ENCODE assay signal across 8 mouse cellular contexts in genomic region chr8:69903063-69903542, GRCm38 (mm10). TPM values are rescaled to one million over a fixed set of nuclear protein-coding genes. Genes with fewer than 3 reads are reported as not detected.
DNase-seq lines count a peak whose midpoint lies in the region; ATAC-seq and TF ChIP-seq lines count a peak whose summit lies in the region.

No protein-coding gene starts in this region.

- peak overlapping the region; percentile 66 for H3K9ac ChIP-seq in embryonic facial prominence, embryonic 15.5 days
- peak overlapping the region; percentile 74 for H3K9ac ChIP-seq in limb, embryonic 14.5 days (ENCODE audit: low read depth, low read length, severe bottlenecking)
- H3K9ac ChIP-seq in midbrain, postnatal 0 days (replicated peaks; ENCODE audit: low read length, poor library complexity, severe bottlenecking) = peak overlapping the region; percentile 77

- no peak for TF ChIP-seq CTCF in bone marrow, adult 2 months (IDR thresholded peaks at IDR 0.05; ENCODE audit: control insufficient read depth, insufficient read depth, low read length)
- no peak for TF ChIP-seq CTCF in midbrain, postnatal 0 days (IDR thresholded peaks at IDR 0.05)

- ATAC-seq in embryonic facial prominence, embryonic 15.5 days (ENCODE audit: insufficient number of reproducible peaks, low FRiP score, low TSS enrichment, low read depth) = peak; percentile 91
- peak; percentile 87 for ATAC-seq in limb, embryonic 14.5 days (ENCODE audit: low FRiP score, low read depth)
- ATAC-seq in midbrain, postnatal 0 days (ENCODE audit: low FRiP score) = peak; percentile 90

- H3K36me3 ChIP-seq in embryonic facial prominence, embryonic 15.5 days = peaks cover 18% of the 10 kb centered on the region
- H3K36me3 ChIP-seq in limb, embryonic 14.5 days (ENCODE audit: control insufficient read depth, insufficient read depth, low read length) = peaks cover 12% of the 10 kb centered on the region
- H3K36me3 ChIP-seq in midbrain, postnatal 0 days (ENCODE audit: insufficient read depth, low read length) = no peaks in the 10 kb centered on the region

- peak overlapping the region; percentile 88 for H3K4me3 ChIP-seq in bone marrow, adult 2 months (replicated peaks; ENCODE audit: control insufficient read depth, low read depth, low read length)
- peak overlapping the region; percentile 79 for H3K4me3 ChIP-seq in embryonic facial prominence, embryonic 15.5 days (replicated peaks)
- peak overlapping the region; percentile 73 for H3K4me3 ChIP-seq in limb, embryonic 14.5 days (replicated peaks; ENCODE audit: low read length)
- H3K4me3 ChIP-seq in midbrain, postnatal 0 days (ENCODE audit: low read depth, low read length) = peak overlapping the region; percentile 72

- H3K9me3 ChIP-seq in embryonic facial prominence, embryonic 15.5 days (replicated peaks) = no peaks in the 10 kb centered on the region
- H3K9me3 ChIP-seq in limb, embryonic 14.5 days (ENCODE audit: control insufficient read depth, low read length) = no peaks in the 10 kb centered on the region
- no peaks in the 10 kb centered on the region for H3K9me3 ChIP-seq in midbrain, postnatal 0 days (ENCODE audit: low read length)

- WGBS in bone marrow, adult 2 months = under 1% methylated on average over 45 of the region's 45 CpGs
- WGBS in embryonic facial prominence, embryonic 15.5 days = under 1% methylated on average over 44 of the region's 45 CpGs
- under 1% methylated on average over 36 of the region's 45 CpGs for WGBS in limb, embryonic 14.5 days
- WGBS in midbrain, postnatal 0 days = 0% methylated on average over 45 of the region's 45 CpGs

- H3K27me3 ChIP-seq in embryonic facial prominence, embryonic 15.5 days = no peaks in the 10 kb centered on the region
- H3K27me3 ChIP-seq in limb, embryonic 14.5 days (ENCODE audit: control insufficient read depth, insufficient read depth, low read length) = no peaks in the 10 kb centered on the region
- no peaks in the 10 kb centered on the region for H3K27me3 ChIP-seq in midbrain, postnatal 0 days (ENCODE audit: insufficient read depth, low read length)

- DNase-seq in 3T3-L1 (ENCODE audit: low read depth, low spot score) = peak; percentile 99
- peak; percentile 98 for DNase-seq in heart, adult 8-10 months (ENCODE audit: low spot score)
- DNase-seq in kidney, adult 9 months = peak; percentile 99
- peak; percentile 100 for DNase-seq in limb, embryonic 14.5 days (ENCODE audit: low spot score)
- DNase-seq in midbrain, postnatal 0 days (ENCODE audit: low spot score) = peak; percentile 100
- DNase-seq in spleen, postnatal 36 days (ENCODE audit: low spot score in 2 of 2) = peak; percentile 97 to 98

- peak overlapping the region; percentile 94 for H3K27ac ChIP-seq in bone marrow, adult 2 months (ENCODE audit: control insufficient read depth, insufficient read depth, low read depth, low read length, poor library complexity)
- H3K27ac ChIP-seq in embryonic facial prominence, embryonic 15.5 days (replicated peaks) = peak overlapping the region; percentile 96
- H3K27ac ChIP-seq in limb, embryonic 14.5 days (replicated peaks; ENCODE audit: low read depth, low read length) = peak overlapping the region; percentile 89
- peak overlapping the region; percentile 90 for H3K27ac ChIP-seq in midbrain, postnatal 0 days (ENCODE audit: low read depth, low read length)

- H3K4me2 ChIP-seq in embryonic facial prominence, embryonic 15.5 days (replicated peaks) = peak overlapping the region; percentile 95
- H3K4me2 ChIP-seq in limb, embryonic 14.5 days (replicated peaks; ENCODE audit: low read depth, low read length, severe bottlenecking) = peak overlapping the region; percentile 93
- H3K4me2 ChIP-seq in midbrain, postnatal 0 days (ENCODE audit: low read depth, low read length, poor library complexity, severe bottlenecking) = peak overlapping the region; percentile 97

- peak; percentile 66; the same call in 1 of the 2 replicates for TF ChIP-seq POLR2A in bone marrow, adult 2 months (IDR thresholded peaks at IDR 0.05; ENCODE audit: borderline replicate concordance, control insufficient read depth, low read depth, low read length)
- TF ChIP-seq POLR2A in limb, embryonic 14.5 days (IDR thresholded peaks at IDR 0.05; ENCODE audit: borderline replicate concordance, extremely low read depth, insufficient read depth, insufficient read length) = peak; percentile 83; the same call in 1 of the 2 replicates

- no peaks in the 10 kb centered on the region; the same call in 1 of the 2 replicates for H3K4me1 ChIP-seq in bone marrow, adult 2 months (ENCODE audit: control insufficient read depth, insufficient read depth, low read length)
- peaks cover 38% of the 10 kb centered on the region for H3K4me1 ChIP-seq in embryonic facial prominence, embryonic 15.5 days
- peaks cover 14% of the 10 kb centered on the region for H3K4me1 ChIP-seq in limb, embryonic 14.5 days (ENCODE audit: control insufficient read depth, insufficient read depth, low read length)
- H3K4me1 ChIP-seq in midbrain, postnatal 0 days (ENCODE audit: insufficient read depth, low read length) = peaks cover 18% of the 10 kb centered on the region; the same call in 1 of the 2 replicates

RNA-seq across cellular contexts. Expression of gene Yjefn3, which starts 0.6 kb away (rescaled TPM):
- not detected in 2 replicates for polyA plus RNA-seq in bone marrow, adult 2 months (2011; ENCODE audit: insufficient read depth, insufficient read length, low replicate concordance, missing spikeins)
- 4.0 and 5.3 TPM in 2 replicates for polyA plus RNA-seq in embryonic facial prominence, embryonic 15.5 days (2015; fragmentation: Nextera tagmentation; extraction: Ambion mirVana)
- total RNA-seq in heart, adult 8-10 months (2022) = 10 to 100 TPM in 3 of 4 experiments, 1 to 10 TPM in 1; 9.5 to 16.7 (median 13.2) TPM
- polyA plus RNA-seq in limb, embryonic 14.5 days (2012; rRNA removed) = 5.4 and 8.6 TPM in 2 replicates
- polyA plus RNA-seq in limb, embryonic 14.5 days (2014; fragmentation: Nextera tagmentation; extraction: Ambion mirVana) = 4.2 and 5.5 TPM in 2 replicates
- 7.6 and 8.0 TPM in 2 replicates for total RNA-seq in midbrain, postnatal 0 days (2014; rRNA removed)
- 13.4 and 15.4 TPM in 2 replicates for polyA plus RNA-seq in midbrain, postnatal 0 days (2015; fragmentation: Nextera tagmentation; extraction: Ambion mirVana)

RNA-seq across cellular contexts. Expression of gene Ndufa13, which starts 0.7 kb away (rescaled TPM):
- polyA plus RNA-seq in bone marrow, adult 2 months (2011; ENCODE audit: insufficient read depth, insufficient read length, low replicate concordance, missing spikeins) = 41.2 and 61.7 TPM in 2 replicates
- polyA plus RNA-seq in embryonic facial prominence, embryonic 15.5 days (2015; fragmentation: Nextera tagmentation; extraction: Ambion mirVana) = 178 and 188 TPM in 2 replicates
- 100 to 1,000 TPM; 373 to 528 (median 455) TPM for total RNA-seq in heart, adult 8-10 months (2022)
- polyA plus RNA-seq in limb, embryonic 14.5 days (2012; rRNA removed) = 85.3 and 97.4 TPM in 2 replicates
- polyA plus RNA-seq in limb, embryonic 14.5 days (2014; fragmentation: Nextera tagmentation; extraction: Ambion mirVana) = 187 and 190 TPM in 2 replicates
- 55.6 and 86.8 TPM in 2 replicates for total RNA-seq in midbrain, postnatal 0 days (2014; rRNA removed)
- 239 and 243 TPM in 2 replicates for polyA plus RNA-seq in midbrain, postnatal 0 days (2015; fragmentation: Nextera tagmentation; extraction: Ambion mirVana)

RNA-seq across cellular contexts. Expression of gene Tssk6, which starts 1.1 kb away (rescaled TPM):
- polyA plus RNA-seq in bone marrow, adult 2 months (2011; ENCODE audit: insufficient read depth, insufficient read length, low replicate concordance, missing spikeins) = not detected in 2 replicates
- 3.6 and 4.0 TPM in 2 replicates for polyA plus RNA-seq in embryonic facial prominence, embryonic 15.5 days (2015; fragmentation: Nextera tagmentation; extraction: Ambion mirVana)
- total RNA-seq in heart, adult 8-10 months (2022) = under 1 TPM in 1 of 4 experiments, not detected in 3; 0.19 TPM
- polyA plus RNA-seq in limb, embryonic 14.5 days (2012; rRNA removed) = 0.84 and 1.2 TPM in 2 replicates
- 4.1 TPM in 2 replicates for polyA plus RNA-seq in limb, embryonic 14.5 days (2014; fragmentation: Nextera tagmentation; extraction: Ambion mirVana)
- not detected in 2 replicates for total RNA-seq in midbrain, postnatal 0 days (2014; rRNA removed)
- 4.4 and 4.6 TPM in 2 replicates for polyA plus RNA-seq in midbrain, postnatal 0 days (2015; fragmentation: Nextera tagmentation; extraction: Ambion mirVana)

RNA-seq across cellular contexts. Expression of gene Cilp2, which starts 15.6 kb away (rescaled TPM):
- not detected in 2 replicates for polyA plus RNA-seq in bone marrow, adult 2 months (2011; ENCODE audit: insufficient read depth, insufficient read length, low replicate concordance, missing spikeins)
- 1.1 and 1.2 TPM in 2 replicates for polyA plus RNA-seq in embryonic facial prominence, embryonic 15.5 days (2015; fragmentation: Nextera tagmentation; extraction: Ambion mirVana)
- 1 to 10 TPM; 1.3 to 3.1 (median 2.4) TPM for total RNA-seq in heart, adult 8-10 months (2022)
- polyA plus RNA-seq in limb, embryonic 14.5 days (2012; rRNA removed) = 2.6 and 3.6 TPM in 2 replicates
- 1.5 and 1.9 TPM in 2 replicates for polyA plus RNA-seq in limb, embryonic 14.5 days (2014; fragmentation: Nextera tagmentation; extraction: Ambion mirVana)
- 12.0 and 14.9 TPM in 2 replicates for total RNA-seq in midbrain, postnatal 0 days (2014; rRNA removed)
- polyA plus RNA-seq in midbrain, postnatal 0 days (2015; fragmentation: Nextera tagmentation; extraction: Ambion mirVana) = 7.5 and 8.0 TPM in 2 replicates

Comparison
In these comparisons a context has a peak if more than half of its experiments do, and no peak if none do; other contexts are left out.
1. Peak in every context shown above with its lines: DNase-seq, ATAC-seq, H3K4me3 ChIP-seq and H3K27ac ChIP-seq.